Mouse (Mus musculus): ENCODE results near the gene Ankmy1.

DNA sequence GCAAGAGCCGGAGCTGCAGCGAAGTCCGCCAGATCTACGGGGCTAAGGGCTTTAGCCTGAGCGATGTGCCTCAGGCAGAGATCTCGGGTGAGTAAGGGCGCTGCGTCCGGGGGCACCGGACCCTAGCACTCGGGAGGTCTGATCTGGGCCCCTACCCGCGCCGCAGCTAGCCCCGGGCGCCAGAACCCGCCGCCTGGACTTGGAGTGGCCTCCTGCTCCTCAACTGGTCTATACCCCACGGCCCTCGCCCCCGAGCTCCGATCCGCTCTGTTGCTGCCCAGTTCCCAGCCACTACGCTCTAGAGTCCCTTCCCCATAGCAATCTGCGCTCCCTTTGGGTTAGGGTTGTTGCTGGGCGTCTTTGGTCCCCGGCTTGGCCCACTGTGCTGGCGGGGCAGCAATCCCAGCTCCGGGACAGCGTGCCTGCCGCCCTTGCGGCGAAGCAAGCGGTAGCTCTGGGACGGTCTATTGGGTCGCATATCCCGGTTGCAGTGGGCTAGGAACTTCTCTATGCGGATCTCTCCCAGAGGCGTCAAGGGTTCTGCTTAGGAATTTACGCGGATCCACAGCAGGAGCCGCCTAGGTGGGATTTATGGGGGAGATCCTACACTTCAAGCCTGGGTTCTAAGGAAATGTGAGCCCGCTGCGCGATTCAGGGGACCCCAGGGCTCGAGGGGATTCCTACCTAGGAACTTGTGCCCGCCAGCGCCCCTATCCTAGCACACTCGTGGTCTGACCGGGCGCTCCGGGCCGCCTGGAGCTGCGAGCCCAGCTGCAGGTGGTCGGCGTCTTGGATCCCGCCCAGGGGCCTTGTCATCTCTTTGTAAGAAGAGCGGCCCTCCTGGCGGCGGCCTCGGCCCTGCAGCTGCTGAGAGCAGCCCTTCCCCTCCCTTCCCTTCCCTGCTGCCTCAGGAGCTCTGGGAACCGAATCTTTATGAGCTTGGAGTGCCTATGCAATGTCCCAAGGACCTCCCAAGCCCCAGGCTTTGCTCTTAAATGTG is 70.4 kb downstream of the Ankmy1 start:
- no peak for TF ChIP-seq CTCF (IDR thresholded peaks at IDR 0.05; ENCODE audit: extremely low read depth, insufficient read depth, insufficient read length, insufficient replicate concordance)
- no peak for TF ChIP-seq POLR2A (IDR thresholded peaks at IDR 0.05; ENCODE audit: low read depth, low read length)
